Mouse (Mus musculus): Measurements from ENCODE around the gene Trappc12. TPM values are rescaled to one million over a fixed set of nuclear protein-coding genes. Genes with fewer than 3 reads are reported as not detected.
"Not testable (repeated sequence)": the region's sequence is repeated elsewhere in the genome, so short reads cannot be mapped to it uniquely, and the experiment has no call there.

Gene Trappc12
- total RNA-seq, 2 experiments from 2014 or later = 45.6 to 47.0 TPM

DNA sequence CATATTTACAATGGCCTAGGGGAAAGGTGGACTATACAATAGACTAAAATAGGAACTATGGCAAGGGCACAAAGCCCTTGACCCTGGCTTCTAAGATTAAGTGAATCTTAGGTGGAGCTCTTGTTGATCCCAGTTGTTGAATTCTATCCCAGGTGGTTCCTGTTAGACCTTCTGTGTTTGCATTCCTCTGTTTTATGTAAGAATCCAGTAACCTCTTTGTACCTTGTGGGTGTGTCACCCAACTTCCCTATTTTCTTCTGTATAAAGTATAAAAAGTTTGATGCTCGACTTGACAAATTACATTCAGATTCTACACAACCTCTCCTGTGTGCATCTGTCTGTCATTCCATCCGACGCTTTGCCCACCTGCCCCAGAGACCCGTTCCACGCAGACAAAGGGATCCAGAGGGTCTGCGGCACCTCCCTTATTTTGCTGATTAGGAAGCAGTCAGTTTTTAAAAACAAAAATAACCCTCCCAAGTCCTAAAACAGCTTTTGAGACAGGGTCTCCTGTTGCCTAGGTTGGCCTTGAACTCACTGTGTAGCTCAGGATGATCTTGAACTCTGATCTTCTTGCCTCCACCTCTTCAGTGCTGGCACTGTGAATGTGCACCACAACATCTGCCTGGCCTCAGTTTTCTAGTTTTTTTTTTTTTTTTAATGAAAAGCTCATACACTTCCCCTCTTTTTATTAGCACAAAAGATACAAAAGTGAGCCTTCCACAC, 16.6 kb downstream of the Trappc12 start:
- DNase-seq (ENCODE audit: low spot score in 2 of 2) = not testable (repeated sequence)

DNA sequence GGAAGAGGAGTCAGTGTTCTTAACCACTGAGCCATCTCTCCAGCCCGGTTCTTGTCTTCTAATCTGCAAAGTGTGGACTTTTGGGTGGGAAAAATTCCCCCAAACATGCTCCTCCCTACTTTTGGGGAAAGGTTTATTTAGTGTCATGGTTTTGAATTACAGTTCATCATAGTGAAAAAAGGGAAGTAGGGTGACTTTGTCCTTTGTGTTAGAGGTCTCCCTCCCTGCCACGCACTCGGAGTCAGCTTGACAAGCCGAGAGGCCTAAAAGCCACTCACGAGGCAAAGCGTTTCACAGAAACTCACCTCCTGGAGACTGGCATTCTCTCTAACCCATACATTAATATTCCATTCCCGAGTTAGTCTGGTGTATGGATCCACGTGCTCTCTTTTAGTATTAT, 17.6 kb downstream of the Trappc12 start:
- DNase-seq (ENCODE audit: low spot score in 2 of 2) = no peak

DNA sequence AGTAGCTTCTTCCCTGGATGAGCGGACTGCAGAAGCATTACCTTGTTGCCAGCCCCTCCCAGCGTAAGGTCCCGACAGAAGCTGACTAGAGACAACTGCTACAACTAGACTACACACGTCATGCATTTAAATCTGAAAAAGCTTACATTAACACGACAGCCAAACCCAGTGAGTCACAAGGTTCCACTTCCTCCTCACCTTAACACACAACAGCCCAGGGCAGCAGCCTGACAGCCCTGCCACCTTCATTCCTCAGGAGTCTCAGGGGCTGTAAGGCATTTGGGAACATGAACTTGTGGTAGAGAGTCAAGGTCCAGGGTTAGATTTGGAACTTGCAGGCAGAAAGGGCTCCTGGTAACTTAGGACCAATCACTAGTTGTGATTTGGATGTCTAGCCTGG, 23.2 kb downstream of the Trappc12 start:
- no peak for DNase-seq (ENCODE audit: low spot score in 2 of 2)

DNA sequence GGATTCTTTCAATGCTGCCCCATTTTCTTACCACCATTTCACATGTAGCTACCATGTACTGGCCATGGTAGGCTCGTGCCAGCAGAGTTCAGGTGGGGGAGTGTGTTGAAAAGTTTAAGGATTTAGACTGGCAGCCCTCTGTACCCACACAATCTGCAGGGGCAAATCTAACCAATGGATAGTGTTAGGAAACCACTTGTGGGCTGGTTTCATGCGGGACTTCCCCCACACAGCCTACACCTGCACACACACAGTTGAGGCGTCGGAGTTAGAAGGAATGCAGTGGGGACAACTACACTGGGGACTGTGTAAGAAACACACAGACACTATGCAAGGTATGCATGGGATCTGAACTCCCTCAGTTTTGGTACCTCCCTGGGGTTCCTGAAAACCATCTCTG, 24.1 kb downstream of the Trappc12 start:
- DNase-seq (ENCODE audit: low spot score in 2 of 2) = no peak

DNA sequence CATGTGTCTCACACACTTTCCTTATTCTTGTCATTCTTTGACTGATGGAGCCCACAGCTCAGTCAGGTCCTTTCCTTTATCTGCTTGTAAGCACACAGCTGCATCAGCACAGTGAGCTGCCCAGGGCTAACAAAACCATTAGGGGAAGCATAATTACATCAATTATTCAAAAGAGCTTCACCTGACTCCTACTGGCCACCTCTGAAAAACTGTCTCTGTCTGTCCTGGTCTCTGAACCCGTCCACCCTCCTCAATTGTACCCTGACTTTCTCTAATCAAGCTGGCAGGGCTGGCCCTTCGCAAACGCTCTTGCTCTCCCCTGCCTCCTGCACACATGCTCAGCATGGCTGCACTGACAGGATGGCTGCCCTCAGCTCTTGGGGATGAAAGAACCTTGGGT, 25.9 kb downstream of the Trappc12 start:
- DNase-seq (ENCODE audit: low spot score in 2 of 2) = no peak

DNA sequence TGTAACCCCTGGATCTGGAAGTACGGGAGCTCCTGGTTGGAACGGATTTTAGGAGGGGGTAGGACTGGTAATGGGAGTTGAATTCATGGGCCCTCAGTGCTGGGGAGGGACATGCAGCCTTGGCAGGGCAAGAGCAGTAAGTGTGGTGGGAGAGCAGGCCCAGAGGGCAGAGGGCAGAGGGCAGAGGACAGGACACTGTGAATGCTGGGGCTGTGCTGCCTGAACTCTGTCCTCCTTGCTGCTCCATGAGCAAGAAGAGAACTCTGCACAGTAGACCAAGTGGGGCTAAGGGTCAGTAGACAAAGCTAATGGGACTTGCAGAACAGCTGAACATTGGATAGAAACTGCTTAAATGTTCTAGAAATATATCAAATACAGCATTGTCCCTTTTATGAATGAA, 32.2 kb downstream of the Trappc12 start:
- DNase-seq (ENCODE audit: low spot score in 2 of 2) = no peak

DNA sequence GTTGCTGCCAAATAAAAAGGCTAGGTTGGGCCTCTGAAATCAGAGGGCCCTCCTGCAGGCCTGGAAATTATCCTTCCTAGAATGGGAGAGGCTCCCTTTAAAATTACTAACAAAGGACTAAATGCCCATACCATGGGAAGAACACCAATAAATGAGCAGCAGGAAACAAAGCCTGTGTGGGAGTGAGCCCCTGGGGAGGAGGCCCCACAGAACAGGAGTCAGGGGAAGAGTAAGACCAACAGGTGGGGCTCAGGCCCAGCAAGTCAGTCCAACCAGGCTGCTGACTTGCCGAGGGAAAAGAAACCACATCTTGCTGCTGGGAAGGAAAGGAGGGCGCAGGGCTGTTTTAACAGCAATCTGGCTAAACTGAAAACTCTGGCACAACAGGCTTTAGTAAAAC, 33.2 kb downstream of the Trappc12 start:
- DNase-seq (ENCODE audit: low spot score in 2 of 2) = no peak

DNA sequence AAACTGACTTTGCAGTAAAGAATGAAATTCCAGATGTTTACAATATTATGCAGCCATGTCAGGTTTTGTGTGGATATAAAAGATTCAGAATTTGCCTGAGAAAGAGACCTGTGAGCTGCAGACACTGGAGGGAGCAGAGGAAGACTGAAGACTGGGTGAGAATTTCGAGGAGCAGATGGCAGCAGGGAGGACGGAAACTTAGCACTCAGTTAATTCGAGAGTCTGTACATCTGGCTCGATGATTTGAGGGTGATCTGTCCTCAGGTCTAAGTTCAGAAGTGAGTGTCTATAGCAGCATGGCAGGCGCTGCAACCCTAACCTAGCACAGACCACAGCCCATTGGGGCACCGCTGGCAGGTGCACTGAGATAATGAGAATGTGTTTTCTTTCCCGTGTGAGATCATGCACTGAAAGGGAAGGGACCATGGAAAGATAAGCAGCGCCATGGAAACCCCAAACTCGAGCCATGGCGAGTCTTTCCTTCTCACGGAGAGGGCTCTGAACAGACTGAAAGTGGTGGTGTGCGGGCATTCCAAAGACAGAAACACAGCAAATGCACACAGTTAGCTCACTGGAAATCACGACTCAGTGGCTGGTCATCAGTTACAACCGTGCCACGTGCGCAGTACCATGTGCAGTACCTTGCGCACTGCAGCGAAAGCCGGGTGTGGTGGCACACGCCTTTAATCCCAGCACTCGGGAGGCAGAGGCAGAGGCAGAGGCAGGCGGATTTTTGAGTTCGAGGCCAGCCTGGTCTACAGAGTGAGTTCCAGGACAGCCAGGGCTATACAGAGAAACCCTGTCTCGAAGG, 35.2 kb downstream of the Trappc12 start:
- no peak for DNase-seq (ENCODE audit: low spot score in 2 of 2)

DNA sequence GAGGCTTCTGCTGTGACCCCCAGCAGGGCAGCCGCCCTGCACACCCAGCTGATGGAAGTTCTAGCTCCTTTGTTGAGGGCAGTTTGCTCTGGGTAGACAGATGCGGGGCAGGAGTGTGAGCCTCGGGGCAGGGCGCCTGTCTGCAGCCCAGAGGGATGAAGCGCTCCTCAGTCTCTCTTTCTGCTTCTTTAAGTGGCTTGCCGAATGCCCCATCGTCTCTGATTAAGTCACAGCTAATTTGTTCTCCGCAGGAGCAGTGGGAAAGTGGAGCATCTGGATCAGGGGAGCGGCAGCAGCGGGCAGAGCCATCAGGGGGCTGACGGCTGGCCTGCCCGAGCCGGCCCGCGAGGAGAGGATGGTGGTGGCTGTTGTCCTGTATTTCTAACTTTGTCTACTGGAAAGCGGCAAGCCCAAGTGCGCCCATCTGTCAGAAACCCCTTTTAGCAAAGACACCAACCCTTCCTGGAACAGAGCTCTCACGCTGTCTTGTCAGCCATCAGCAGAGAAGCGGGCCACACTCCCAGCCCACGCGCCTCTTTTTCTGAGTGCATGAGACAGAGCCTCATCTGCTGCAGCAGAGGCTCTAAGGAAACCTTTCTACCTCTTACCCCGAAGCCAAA, 39.6 kb downstream of the Trappc12 start:
- DNase-seq (ENCODE audit: low spot score in 2 of 2) = peak; percentile 22 to 36

DNA sequence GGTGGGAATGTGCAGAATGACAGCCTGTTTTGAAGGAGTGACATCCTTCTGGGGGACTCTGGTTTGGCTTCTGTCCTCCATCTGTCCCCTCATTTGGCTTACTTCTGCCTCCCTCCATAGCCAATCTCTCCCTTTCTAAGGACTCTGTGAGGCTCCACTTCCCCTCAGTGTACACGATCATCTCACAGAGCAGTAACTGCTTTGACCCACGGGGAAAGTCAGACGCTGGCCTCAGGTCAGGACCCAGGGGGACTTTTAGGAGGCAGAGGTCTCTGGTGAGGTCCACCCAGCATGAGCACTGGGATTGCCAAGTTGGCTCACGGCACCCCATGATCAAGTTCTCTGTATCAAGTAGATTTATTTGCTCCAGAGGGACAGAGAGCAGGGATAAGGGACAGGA, 42.1 kb downstream of the Trappc12 start:
- DNase-seq (ENCODE audit: low spot score in 2 of 2) = no peak

DNA sequence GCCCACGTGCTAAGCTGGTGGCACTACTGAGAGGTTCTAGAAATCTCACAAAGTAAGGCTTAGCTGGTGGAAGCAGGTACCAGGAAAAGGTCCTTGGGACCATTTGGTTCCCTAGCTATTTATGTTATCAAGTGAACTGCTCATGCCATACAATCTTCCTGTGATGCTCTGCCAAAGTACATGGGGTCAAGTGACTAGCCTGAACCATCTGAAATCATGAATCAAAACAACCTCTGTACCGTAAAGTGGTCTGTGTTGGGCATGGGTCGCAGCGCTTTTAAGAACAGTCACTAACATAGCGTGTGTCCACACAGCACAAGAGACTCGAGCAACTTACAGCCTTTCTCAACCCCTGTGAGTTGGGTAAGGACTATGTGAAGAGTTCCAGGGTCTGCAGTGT, 45.1 kb downstream of the Trappc12 start:
- no peak for DNase-seq (ENCODE audit: low spot score in 2 of 2)

DNA sequence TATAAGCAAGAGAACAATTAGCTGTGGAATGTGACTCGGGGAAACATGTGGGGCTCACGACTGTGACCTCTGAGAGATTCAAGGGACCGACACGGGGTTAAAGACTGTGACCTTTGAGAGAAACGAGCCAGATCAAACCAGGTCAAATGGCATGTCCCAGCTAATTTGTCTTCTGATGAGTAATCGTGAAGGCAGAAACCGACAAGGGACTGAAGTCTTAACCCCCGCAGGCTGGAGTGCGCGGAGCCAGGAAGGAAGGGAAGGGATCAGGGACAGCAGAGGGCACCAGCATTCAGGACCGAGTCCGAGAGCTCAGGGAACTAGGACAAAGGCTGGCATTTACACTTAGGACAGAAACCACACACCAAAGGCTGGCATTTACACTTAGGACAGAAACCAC, 45.9 kb downstream of the Trappc12 start:
- no peak for DNase-seq (ENCODE audit: low spot score in 2 of 2)

DNA sequence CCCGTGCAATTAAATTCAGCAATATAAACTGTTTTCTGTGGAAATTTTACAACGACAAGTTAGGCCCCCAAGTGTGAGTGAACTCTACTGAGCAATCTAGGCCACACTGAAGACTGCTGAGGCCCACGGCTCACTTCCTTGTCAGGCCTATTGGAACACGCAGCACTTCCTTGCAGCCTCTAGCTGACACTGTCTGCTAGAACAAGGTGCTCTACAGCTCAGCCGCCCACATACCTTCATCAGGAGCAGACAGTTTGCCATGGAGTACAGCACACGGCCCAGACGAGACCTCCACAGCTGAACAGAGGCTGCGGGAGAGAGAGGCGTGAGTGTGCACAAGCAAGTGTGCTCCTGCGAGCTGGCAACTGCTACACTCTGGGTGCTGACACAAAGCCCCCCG, 49.0 kb downstream of the Trappc12 start:
- peak in 1 of 2 experiments; percentile 27 for DNase-seq (ENCODE audit: low spot score in 2 of 2)

DNA sequence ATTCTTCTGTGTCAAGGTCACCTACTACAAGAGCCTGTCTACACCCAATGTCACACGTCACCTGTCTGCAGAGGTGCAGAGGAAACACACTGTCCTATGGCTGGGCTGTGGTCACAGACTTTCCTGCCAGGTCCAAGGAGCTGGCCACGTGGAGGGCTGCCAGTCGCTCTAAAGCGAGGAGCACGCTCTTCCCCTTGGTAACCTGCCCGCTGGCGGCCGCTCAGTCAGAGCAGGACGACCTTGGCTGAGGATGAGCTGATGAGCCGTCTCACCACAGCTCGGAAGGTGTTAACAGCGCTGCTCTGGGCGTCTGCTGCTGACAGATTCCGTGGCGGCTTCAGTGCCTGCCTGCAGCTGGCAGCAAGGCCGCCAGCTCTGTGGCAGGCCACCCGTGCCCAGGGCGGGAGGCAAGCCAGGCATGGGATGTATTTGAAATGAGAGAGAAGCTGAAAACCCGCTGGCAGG, 49.7 kb downstream of the Trappc12 start:
- peak; percentile 71 to 79 for DNase-seq (ENCODE audit: low spot score in 2 of 2)

DNA sequence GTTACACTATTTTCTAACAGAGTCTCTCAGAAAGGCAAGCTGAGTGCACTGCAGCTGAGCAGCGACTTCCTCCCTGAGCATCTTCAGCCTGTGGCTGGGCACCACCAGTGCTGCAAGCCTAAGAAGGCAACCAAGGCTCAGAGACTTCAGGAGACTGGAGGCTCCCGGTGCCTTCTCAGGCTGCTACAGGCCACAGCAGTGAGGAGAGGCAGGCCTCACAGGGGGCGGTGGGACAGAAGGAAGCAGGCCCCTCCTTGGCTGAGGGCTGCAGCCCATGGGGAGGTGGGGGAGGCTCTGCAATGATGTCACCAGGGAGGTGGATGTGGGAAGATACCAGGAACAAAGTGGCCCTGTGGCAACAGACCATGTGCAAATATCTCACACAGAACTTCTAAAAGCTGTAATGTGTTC, 50.2 kb downstream of the Trappc12 start:
- peak; percentile 39 to 51 for DNase-seq (ENCODE audit: low spot score in 2 of 2)

DNA sequence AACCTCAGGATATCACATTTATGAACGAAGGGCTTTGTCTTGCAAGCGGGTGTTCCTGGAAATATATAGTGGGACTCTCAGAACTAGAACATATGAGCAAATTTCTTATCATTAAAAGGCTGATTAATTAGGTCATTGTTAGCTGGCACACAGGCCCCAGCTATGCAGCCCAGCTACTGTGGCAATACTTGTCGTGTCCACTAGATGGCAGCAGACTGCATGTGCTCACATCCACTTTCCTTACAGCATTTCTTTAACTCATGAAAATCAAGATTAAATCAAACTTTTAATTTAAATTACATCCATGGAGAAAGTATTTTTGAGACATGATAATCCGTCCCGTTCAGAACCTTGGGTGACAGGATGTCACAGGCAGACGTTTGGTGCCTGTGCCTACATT, 50.6 kb downstream of the Trappc12 start:
- DNase-seq (ENCODE audit: low spot score in 2 of 2) = peak; percentile 85 to 86

DNA sequence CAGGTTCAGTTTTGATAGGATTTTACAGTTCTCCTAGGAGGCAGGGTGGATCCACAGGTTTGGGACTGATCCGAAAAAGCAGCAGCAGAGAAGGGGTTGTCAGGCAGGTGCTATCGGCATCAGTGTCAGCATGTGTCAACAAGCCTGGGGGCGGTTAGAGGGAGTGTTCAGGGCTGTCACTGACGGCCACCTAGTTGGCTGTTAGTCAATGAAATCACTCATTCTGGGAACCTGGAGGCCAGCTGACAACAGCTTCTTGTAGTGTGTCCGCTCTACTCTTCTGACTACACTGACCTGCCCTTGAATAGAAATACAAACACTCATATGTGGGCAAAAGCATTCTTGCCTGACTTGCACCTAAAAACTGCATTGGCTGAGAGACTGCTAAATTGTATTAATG, 51.2 kb downstream of the Trappc12 start:
- no peak for DNase-seq (ENCODE audit: low spot score in 2 of 2)

DNA sequence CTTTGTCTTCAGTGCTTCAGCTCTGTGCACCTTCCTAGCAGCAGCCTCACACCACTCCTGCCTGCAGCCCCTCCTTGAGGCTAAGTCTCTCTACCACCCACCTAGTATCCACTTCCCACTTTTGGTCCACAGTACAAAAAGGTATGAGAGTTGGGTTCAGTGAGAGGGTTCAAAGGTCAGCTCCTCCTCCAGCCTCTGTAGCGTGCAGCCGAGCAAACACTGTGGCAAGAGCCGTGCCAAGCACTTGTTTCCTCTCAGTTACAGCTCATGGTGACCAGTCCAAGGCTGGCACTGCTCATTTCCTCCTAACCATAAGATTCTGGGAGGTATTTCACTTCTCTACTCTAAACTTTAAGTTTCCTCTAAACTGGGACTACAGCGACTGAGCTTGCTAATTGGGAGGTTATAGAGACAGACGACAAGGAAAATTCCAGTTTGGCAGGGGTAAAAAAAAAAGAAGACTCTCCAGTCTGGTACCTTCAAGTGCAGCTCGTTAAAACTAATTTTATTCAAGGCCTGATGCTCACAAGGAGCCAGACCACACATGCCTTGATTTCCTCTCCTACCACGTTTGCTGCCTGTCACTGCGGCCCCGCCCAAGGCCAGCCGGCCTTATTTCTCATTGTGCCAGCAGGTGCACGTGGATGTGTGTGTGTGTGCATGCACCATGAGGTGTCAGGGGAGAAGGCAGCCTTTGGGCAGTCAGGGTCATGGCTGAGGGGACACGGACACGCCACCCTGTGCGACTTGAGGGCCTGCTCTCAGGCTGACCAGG, 52.3 kb downstream of the Trappc12 start:
- no peak for DNase-seq (ENCODE audit: low spot score in 2 of 2)

DNA sequence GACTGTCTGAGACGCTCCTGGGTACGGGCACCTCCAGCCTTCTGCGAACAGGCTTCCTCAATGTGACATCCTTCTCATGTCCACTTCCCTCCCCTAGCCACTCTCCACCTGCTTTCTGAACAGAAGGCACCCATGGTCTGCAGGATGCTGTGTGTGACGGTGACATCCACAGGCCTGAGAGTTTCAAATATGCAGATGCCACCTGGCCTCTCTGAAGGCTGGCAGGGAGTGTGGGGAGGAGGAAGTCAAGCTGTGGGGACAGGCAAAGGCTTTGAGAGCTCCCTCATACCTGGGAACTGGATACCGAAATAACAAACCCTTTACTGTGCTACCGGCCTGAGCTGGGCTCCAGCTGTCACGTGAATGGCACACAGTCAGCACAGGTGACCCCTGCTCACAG, 55.5 kb downstream of the Trappc12 start:
- DNase-seq (ENCODE audit: low spot score in 2 of 2) = no peak

DNA sequence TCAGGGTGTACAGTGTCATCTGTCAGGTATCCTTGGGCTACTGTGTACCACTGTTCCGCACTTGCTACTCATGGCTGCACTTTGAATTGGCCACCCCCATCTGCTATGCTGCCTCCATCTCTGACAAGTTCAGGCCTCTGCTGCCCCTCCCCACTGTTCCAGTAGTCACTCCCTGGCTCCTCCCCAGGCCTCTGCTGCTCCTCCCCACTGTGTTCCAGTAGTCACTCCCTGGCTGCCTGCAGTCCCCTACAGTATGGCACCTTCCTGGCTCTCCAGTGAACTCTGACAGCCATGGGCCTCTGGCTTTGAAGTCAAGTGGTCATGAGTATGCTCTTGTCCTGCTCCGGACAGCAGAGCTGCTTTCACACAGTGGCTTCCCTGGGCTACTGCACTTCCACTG, 56.0 kb downstream of the Trappc12 start:
- DNase-seq (ENCODE audit: low spot score in 2 of 2) = no peak

DNA sequence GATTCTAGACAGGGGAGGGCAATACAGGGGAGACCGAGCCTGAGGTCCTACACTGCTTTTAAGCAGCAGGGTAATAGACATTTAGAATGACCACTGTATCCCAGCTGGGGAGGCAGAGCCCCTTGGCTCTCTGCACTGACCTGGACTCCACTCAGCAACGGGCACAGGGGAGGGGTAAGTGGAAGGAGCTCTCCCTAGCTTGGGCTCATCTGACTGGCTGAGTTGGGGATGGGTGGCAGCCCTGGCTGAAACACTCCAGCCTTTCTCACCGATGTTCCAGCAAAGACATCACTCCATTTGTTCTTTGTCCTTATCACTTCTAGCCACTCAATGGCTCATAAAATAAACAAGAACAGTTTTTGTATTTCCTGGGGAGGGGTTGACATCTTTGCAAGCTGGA, 56.5 kb downstream of the Trappc12 start:
- no peak for DNase-seq (ENCODE audit: low spot score in 2 of 2)

Data from layer of hippocampus, postnatal 10 days (tissue).